Mouse (Mus musculus) left cerebral cortex, adult 11 months (tissue): ENCODE data around the gene Vps45.

ENCODE experiments used
- DNase-seq: peaks from one replicate; pipeline ENCODE4 v3.0.0; 2022; ENCODE audit warnings: low spot score

Vps45 gene

GRCm38 (mm10) chr3:96038156-96038555, 20.1 kb downstream of the Vps45 start:
- no peak for DNase-seq

GRCm38 (mm10) chr3:96036796-96037195, 21.5 kb downstream of the Vps45 start:
- no peak for DNase-seq

- DNase-seq, result no peak
These were observed 25.2 kb downstream of the Vps45 start for GRCm38 (mm10) chr3:96033046-96033445.

- DNase-seq, result no peak
These were observed 25.6 kb downstream of the Vps45 start for GRCm38 (mm10) chr3:96032652-96033017.

GRCm38 (mm10) chr3:96031991-96032651, 26.1 kb downstream of the Vps45 start:
- DNase-seq, result no peak

GRCm38 (mm10) chr3:96029766-96030165, 28.5 kb downstream of the Vps45 start:
- no peak for DNase-seq

- no peak for DNase-seq
These were observed 28.9 kb downstream of the Vps45 start for GRCm38 (mm10) chr3:96029336-96029735.

- DNase-seq, result no peak
These were observed 30.4 kb downstream of the Vps45 start for GRCm38 (mm10) chr3:96027875-96028274.

GRCm38 (mm10) chr3:96027145-96027544, 31.1 kb downstream of the Vps45 start:
- no peak for DNase-seq

GRCm38 (mm10) chr3:96021421-96022128, 36.7 kb downstream of the Vps45 start:
- DNase-seq, result no peak

- DNase-seq, result no peak
These were observed 37.5 kb downstream of the Vps45 start for GRCm38 (mm10) chr3:96020735-96021134.

GRCm38 (mm10) chr3:96017461-96017860, 40.8 kb downstream of the Vps45 start:
- DNase-seq, result no peak

- DNase-seq, result no peak
These were observed 41.9 kb downstream of the Vps45 start for GRCm38 (mm10) chr3:96016257-96016889.

- DNase-seq, result no peak
These were observed 42.6 kb downstream of the Vps45 start for GRCm38 (mm10) chr3:96015681-96016080.

GRCm38 (mm10) chr3:96012805-96013204, 45.5 kb downstream of the Vps45 start:
- DNase-seq, result no peak

GRCm38 (mm10) chr3:96008463-96008862, 49.8 kb downstream of the Vps45 start:
- DNase-seq, result no peak

- no peak for DNase-seq
These were observed 56.7 kb downstream of the Vps45 start for GRCm38 (mm10) chr3:96001560-96001959.

- no peak for DNase-seq
These were observed 57.3 kb downstream of the Vps45 start for GRCm38 (mm10) chr3:96000921-96001501.

- no peak for DNase-seq
These were observed 58.1 kb downstream of the Vps45 start for GRCm38 (mm10) chr3:96000080-96000632.

- no peak for DNase-seq
These were observed 58.8 kb downstream of the Vps45 start for GRCm38 (mm10) chr3:95999308-96000079.

GRCm38 (mm10) chr3:95997203-95997721, 61.0 kb downstream of the Vps45 start:
- no peak for DNase-seq
